Mouse (Mus musculus) stomach, adult 2 months (tissue): Measurements from ENCODE around the gene Etfa. TPM values are rescaled to one million over a fixed set of nuclear protein-coding genes. Genes with fewer than 3 reads are reported as not detected.

Experiments
- polyA plus RNA-seq: library from polyadenylated mRNA; depleted of rRNA; stranded (reverse); fragments of >200 nt; gene quantifications from 2 replicates; pipeline ENCODE4 v1.2.3, GENCODE M21; 2012; rRNA removed

Etfa gene
- polyA plus RNA-seq: 19.4 and 20.5 TPM in 2 replicates

DNA sequence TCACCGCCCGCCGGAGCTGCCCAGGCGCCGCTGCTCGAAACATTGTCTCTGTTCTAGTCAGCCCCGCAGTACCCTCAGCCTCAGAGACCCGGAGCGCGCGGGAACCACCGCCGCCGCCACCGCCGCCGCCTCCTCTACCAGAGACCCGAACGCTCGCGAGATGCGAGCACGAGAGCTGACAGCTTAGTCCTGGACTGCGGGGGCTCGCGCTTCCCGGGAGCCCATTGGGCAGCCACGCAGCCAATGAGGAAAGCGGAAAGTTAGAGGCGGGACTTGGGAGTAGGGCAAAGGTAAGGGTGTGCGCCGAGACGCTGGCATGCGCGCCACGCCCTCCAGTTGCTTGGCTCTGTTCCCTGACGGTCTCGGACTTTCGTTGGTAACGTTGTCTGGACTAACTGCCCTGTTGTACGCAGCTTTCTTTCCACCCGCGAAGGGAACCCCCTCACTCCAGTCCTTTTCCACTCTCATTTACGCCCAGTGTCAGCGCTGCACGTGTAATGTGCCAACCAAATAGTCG, at the start of gene Etfa:
Etfa (minus strand) TSS at position 217 of the 517 bp plus-strand sequence.

DNA sequence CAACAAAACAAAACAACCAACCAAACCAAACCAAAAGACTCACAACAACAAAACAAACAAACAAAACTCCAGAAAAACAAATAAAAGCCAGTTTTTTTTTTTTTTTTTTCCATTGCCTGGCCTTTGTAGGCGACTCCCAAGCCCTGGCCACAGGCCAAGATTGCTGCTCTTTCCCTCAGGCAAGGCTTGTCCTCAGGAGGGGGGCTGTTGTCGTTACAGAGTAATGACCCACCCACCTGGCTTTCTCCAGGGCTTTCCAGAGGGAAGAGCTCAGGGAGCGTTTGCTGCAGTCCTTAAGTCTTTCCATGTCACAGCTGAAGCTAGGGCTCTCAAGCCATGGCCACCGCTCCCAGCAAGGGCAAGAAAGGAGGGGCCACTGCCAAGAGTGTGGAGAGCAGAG, 26.3 kb upstream of the Etfa start, which contains the start of gene Isl2:
Isl2 (plus strand) TSS at position 296 of the 400 bp plus-strand sequence.

Other genes starting within 250 kb of the Etfa start
- 0.22 and 0.76 TPM in 2 replicates for gene Nrg4, start 185.4 kb downstream of the Etfa start, polyA plus RNA-seq
- gene Tmem266, start 185.3 kb downstream of the Etfa start, polyA plus RNA-seq: 0.72 and 0.97 TPM in 2 replicates
- 2.3 and 6.3 TPM in 2 replicates for gene Isl2, start 26.4 kb upstream of the Etfa start, polyA plus RNA-seq